Mouse (Mus musculus) liver, embryonic 13.5 days (tissue): Measurements from ENCODE around the gene Son. TPM values are rescaled to one million over a fixed set of nuclear protein-coding genes. Genes with fewer than 3 reads are reported as not detected.

Experiments
- ATAC-seq: fragments of 200-750 bp; cut with Nextera tagmentation; 2 replicates; pipeline ENCODE4 v1.8.0; 2017; ENCODE audit warnings: low read depth, mild to moderate bottlenecking, moderate number of reproducible peaks, moderate library complexity
- DNase-seq: peaks from one replicate; pipeline ENCODE4 v3.0.0; 2022
- H3K27ac ChIP-seq: fragments of 300-500 bp; sonication (generic); 2 replicates; pipeline ENCODE4 v1.5.1; 2015; ENCODE audit warnings: moderate library complexity, mild to moderate bottlenecking, inconsistent platforms
- H3K27me3 ChIP-seq: fragments of 300-500 bp; sonication (generic); 2 replicates; pipeline ENCODE4 v1.6.1; 2015; ENCODE audit warnings: mild to moderate bottlenecking, inconsistent platforms
- H3K36me3 ChIP-seq: fragments of 300-500 bp; sonication (generic); 2 replicates; pipeline ENCODE4 v1.6.1; 2015; ENCODE audit warnings: mild to moderate bottlenecking, inconsistent platforms
- H3K4me1 ChIP-seq: fragments of 300-500 bp; sonication (generic); replicated peaks from 2 replicates; pipeline ENCODE4 v1.6.1; 2015; ENCODE audit warnings: inconsistent platforms
- H3K4me2 ChIP-seq: fragments of 300-500 bp; sonication (generic); 2 replicates; pipeline ENCODE4 v1.6.1; 2015; ENCODE audit warnings: inconsistent platforms, mild to moderate bottlenecking, moderate library complexity
- H3K4me3 ChIP-seq: fragments of 300-500 bp; sonication (generic); replicated peaks from 2 replicates; pipeline ENCODE4 v1.5.1; 2015; ENCODE audit warnings: mild to moderate bottlenecking, inconsistent platforms
- H3K9ac ChIP-seq: fragments of 300-500 bp; sonication (generic); 2 replicates; pipeline ENCODE4 v1.6.1; 2015; ENCODE audit warnings: mild to moderate bottlenecking, inconsistent platforms
- H3K9me3 ChIP-seq: fragments of 300-500 bp; sonication (generic); replicated peaks from 2 replicates; pipeline ENCODE4 v1.6.1; 2016; ENCODE audit warnings: inconsistent platforms
- WGBS: fragments of 180-500 bp; shearing (Covaris S2); methylation state at CpG from one replicate; pipeline ENCODE4 v1.1.7; 2015; ENCODE audit not compliant: insufficient replicate concordance; 5-methylcytosine and 5-hydroxymethylcytosine counted together
- polyA plus RNA-seq: library from polyadenylated mRNA; unstranded; fragments of >200 nt; fragmentation: Nextera tagmentation; extraction: Ambion mirVana; gene quantifications from 2 replicates; pipeline ENCODE4 v1.2.1, GENCODE M21; 2015

Gene Son
- polyA plus RNA-seq, 1 experiment from 2014 or later = 47.8 TPM

DNA sequence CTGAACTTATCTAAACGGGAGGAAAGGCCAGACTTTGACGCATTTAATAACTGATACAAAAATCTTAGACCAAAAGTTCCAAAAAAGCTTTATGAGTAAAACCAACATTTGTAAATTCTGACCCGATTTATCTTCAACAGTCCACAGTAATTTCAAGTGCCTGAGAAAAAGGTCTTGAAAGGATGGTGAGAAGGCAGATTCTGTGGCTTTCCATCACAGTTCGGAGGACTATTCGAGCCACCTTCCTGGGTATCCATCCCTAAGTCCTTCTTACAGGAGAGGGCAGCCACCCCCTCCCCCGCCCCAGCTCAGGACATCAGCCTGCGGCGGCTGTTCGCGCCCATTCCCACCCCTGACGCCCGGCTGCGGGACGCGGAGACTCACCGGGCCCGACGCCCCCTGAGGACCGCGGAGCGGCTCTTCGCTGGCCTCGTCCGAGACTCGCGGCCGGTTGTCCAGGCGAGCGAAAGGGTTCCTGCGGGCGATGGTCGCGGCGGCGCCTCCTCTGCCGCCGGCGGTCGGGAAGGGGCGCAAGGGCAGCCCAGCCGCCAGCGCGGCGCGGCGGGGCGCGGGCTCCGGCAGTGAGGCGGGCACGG, 40.8 kb downstream of the Son start:
- H3K4me3 ChIP-seq = peak overlapping the region; percentile 95
- peaks cover 45% of the 10 kb centered on the region for H3K4me1 ChIP-seq
- H3K9me3 ChIP-seq = no peaks in the 10 kb centered on the region
- ATAC-seq (peak; percentile 43), DNase-seq (no peak)
- H3K4me2 ChIP-seq = peak overlapping the region; percentile 95
- peaks cover 52% of the 10 kb centered on the region for H3K36me3 ChIP-seq
- H3K9ac ChIP-seq = peak overlapping the region; percentile 99
- H3K27ac ChIP-seq = peak overlapping the region; percentile 89
- 1% methylated on average over 50 of the region's 51 CpGs for WGBS
- no peaks in the 10 kb centered on the region for H3K27me3 ChIP-seq

- Histone ChIP-seq H3K4me3 (peak within 1 kb of the TSS; percentile 95), H3K9me3 (no peaks in the 10 kb centered on the region), H3K4me1 (peaks cover 45% of the 10 kb centered on the region), H3K4me2 (peak within 1 kb of the TSS; percentile 95), H3K36me3 (peaks cover 48% of the 10 kb centered on the region), H3K27me3 (no peaks in the 10 kb centered on the region), H3K9ac (peak within 1 kb of the TSS; percentile 99), H3K27ac (peak within 1 kb of the TSS; percentile 92)
- WGBS = under 1% methylated on average over 58 of the region's 71 CpGs
- DNase-seq (peak; percentile 90), ATAC-seq (peak; percentile 98)
Observed at GRCm38 (mm10) chr16:91688619-91689334, 41.5 kb downstream of the Son start, which contains the start of gene Donson. Gene Donson, minus strand, starts transcription at chr16:91688770.

GRCm38 (mm10) chr16:91689791-91690190, 42.5 kb downstream of the Son start:
- H3K4me1 ChIP-seq = peaks cover 46% of the 10 kb centered on the region
- H3K9ac ChIP-seq = peak overlapping the region; percentile 99
- no peaks in the 10 kb centered on the region for H3K9me3 ChIP-seq
- ATAC-seq = peak; percentile 30
- H3K36me3 ChIP-seq = peaks cover 38% of the 10 kb centered on the region
- peak overlapping the region; percentile 95 for H3K4me3 ChIP-seq
- 14% methylated on average over 7 of the region's 7 CpGs for WGBS
- H3K27ac ChIP-seq = peak overlapping the region; percentile 75
- peak overlapping the region; percentile 95 for H3K4me2 ChIP-seq
- H3K27me3 ChIP-seq = no peaks in the 10 kb centered on the region
- DNase-seq = peak; percentile 40

GRCm38 (mm10) chr16:91694455-91695084, 47.3 kb downstream of the Son start:
- peak; percentile 70 for DNase-seq
- Histone ChIP-seq H3K36me3 (peaks cover 46% of the 10 kb centered on the region), H3K4me1 (peaks cover 26% of the 10 kb centered on the region), H3K27me3 (no peaks in the 10 kb centered on the region), H3K4me3 (no peak overlapping the region), H3K9me3 (no peaks in the 10 kb centered on the region), H3K27ac (no peak overlapping the region), H3K4me2 (no peak overlapping the region), H3K9ac (no peak overlapping the region)
- peak; percentile 81 for ATAC-seq
- 28% methylated on average over 14 of the region's 14 CpGs for WGBS

DNA sequence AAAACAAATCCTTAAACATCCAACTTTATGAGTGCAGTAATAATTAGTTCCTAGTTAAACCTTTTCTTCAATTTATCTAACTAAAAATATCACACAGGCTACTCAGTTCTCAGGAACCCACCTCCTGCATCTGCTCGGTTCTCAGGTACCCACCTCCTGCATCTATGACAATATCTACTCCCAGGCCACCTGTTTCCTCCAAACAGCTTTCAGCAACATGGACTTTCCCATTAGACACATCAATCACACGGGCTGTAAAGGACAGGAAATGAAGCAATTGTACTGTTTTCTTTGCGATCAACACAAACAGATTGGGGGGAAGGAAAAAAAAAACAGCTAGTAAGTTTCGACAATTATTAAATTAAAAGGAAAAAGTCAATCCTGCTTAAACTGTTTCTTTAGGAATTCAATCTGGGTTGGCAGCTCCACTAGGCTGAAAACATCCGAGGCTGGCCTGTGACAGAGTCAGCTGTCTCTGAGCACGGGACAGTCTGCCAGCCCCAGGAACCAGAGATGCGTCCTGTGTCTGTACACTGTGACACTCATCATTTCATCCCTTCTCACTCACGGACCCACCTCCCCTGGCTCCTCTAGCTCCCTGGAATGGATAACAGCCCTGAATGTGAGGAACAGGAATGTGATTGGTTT, 47.9 kb downstream of the Son start:
- Histone ChIP-seq H3K4me2 (no peak overlapping the region), H3K27me3 (no peaks in the 10 kb centered on the region), H3K9me3 (no peaks in the 10 kb centered on the region), H3K9ac (no peak overlapping the region), H3K4me1 (peaks cover 19% of the 10 kb centered on the region), H3K36me3 (peaks cover 48% of the 10 kb centered on the region), H3K27ac (no peak overlapping the region; the same call in 1 of the 2 replicates), H3K4me3 (no peak overlapping the region)
- ATAC-seq (no peak), DNase-seq (no peak)
- 43% methylated on average over 8 of the region's 8 CpGs for WGBS

- peaks cover 22% of the 10 kb centered on the region for H3K4me1 ChIP-seq
- DNase-seq (no peak), ATAC-seq (no peak)
- H3K27me3 ChIP-seq = no peaks in the 10 kb centered on the region
- no peak overlapping the region for H3K27ac ChIP-seq
- no peak overlapping the region for H3K4me2 ChIP-seq
- no peak overlapping the region for H3K9ac ChIP-seq
- H3K9me3 ChIP-seq = no peaks in the 10 kb centered on the region
- H3K36me3 ChIP-seq = peaks cover 58% of the 10 kb centered on the region
- H3K4me3 ChIP-seq = no peak overlapping the region
- WGBS = 73% methylated on average over 1 of the region's 1 CpGs
Observed at GRCm38 (mm10) chr16:91698995-91699394, 51.7 kb downstream of the Son start.

DNA sequence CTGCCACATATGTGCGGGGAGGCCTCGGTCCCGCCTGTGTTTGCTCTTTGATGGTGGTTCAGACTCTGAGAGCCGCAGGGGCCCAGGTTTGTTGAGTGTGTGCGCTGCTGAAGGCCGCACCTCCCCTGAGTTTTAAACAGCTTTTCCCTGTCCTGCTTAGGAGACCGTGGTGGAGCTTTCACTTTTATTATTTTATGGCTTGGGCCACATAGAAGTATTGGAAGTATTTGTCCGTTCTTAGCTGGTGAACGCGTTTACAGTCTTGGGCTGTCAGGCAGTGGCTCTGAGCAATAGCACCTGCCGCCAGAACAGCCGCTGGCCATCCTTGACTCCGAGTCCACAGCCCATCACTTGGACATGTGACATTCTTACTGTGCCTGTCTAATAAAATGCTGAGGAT, 54.6 kb downstream of the Son start:
- H3K4me1 ChIP-seq = peaks cover 13% of the 10 kb centered on the region; the same call in 1 of the 2 replicates
- H3K4me3 ChIP-seq = no peak overlapping the region
- H3K9ac ChIP-seq = no peak overlapping the region
- H3K27ac ChIP-seq = no peak overlapping the region
- no peaks in the 10 kb centered on the region for H3K27me3 ChIP-seq
- no peak overlapping the region for H3K4me2 ChIP-seq
- H3K9me3 ChIP-seq = no peaks in the 10 kb centered on the region
- 86% methylated on average over 13 of the region's 13 CpGs for WGBS
- peaks cover 67% of the 10 kb centered on the region for H3K36me3 ChIP-seq
- DNase-seq (no peak), ATAC-seq (no peak)

- DNase-seq (no peak), ATAC-seq (no peak)
- no peak overlapping the region for H3K9ac ChIP-seq
- H3K36me3 ChIP-seq = peaks cover 69% of the 10 kb centered on the region
- no peak overlapping the region for H3K4me3 ChIP-seq
- peaks cover 13% of the 10 kb centered on the region; the same call in 1 of the 2 replicates for H3K4me1 ChIP-seq
- H3K27me3 ChIP-seq = no peaks in the 10 kb centered on the region
- no peak overlapping the region for H3K4me2 ChIP-seq
- no peaks in the 10 kb centered on the region for H3K9me3 ChIP-seq
- no peak overlapping the region for H3K27ac ChIP-seq
- 68% methylated on average over 3 of the region's 3 CpGs for WGBS
Observed at GRCm38 (mm10) chr16:91702771-91703188, 55.5 kb downstream of the Son start.

- DNase-seq (no peak), ATAC-seq (no peak)
- no peak overlapping the region for H3K9ac ChIP-seq
- H3K27me3 ChIP-seq = no peaks in the 10 kb centered on the region
- H3K9me3 ChIP-seq = no peaks in the 10 kb centered on the region
- peaks cover 13% of the 10 kb centered on the region; the same call in 1 of the 2 replicates for H3K4me1 ChIP-seq
- H3K4me2 ChIP-seq = no peak overlapping the region
- peaks cover 68% of the 10 kb centered on the region for H3K36me3 ChIP-seq
- 77% methylated on average over 14 of the region's 14 CpGs for WGBS
- no peak overlapping the region for H3K4me3 ChIP-seq
- no peak overlapping the region for H3K27ac ChIP-seq
Observed at GRCm38 (mm10) chr16:91704603-91705340, 57.5 kb downstream of the Son start.

GRCm38 (mm10) chr16:91710241-91710640, 62.9 kb downstream of the Son start:
- ATAC-seq (no peak), DNase-seq (no peak)
- no peaks in the 10 kb centered on the region for H3K4me1 ChIP-seq
- H3K4me2 ChIP-seq = no peak overlapping the region
- peaks cover 78% of the 10 kb centered on the region for H3K36me3 ChIP-seq
- H3K9ac ChIP-seq = no peak overlapping the region
- no peaks in the 10 kb centered on the region for H3K27me3 ChIP-seq
- H3K9me3 ChIP-seq = no peaks in the 10 kb centered on the region
- 49% methylated on average over 7 of the region's 7 CpGs for WGBS
- H3K4me3 ChIP-seq = no peak overlapping the region
- H3K27ac ChIP-seq = no peak overlapping the region; the same call in 1 of the 2 replicates
